In genomic region chr4:155109471-155109870, GRCm38 (mm10) we compare ENCODE assay signal across 24 mouse cellular contexts. TPM values are rescaled to one million over a fixed set of nuclear protein-coding genes. Genes with fewer than 3 reads are reported as not detected.
DNase-seq lines count a peak whose midpoint lies in the region; ATAC-seq and TF ChIP-seq lines count a peak whose summit lies in the region.
"Had no signal": no experiment of that assay in that cellular context is flagged by ENCODE, and none has a peak within 500 bp of the region (broad histone marks: within the 10 kb centered on the region; RNA-seq: fewer than 3 reads in every experiment).

No protein-coding gene starts in this region.

- no peak for TF ChIP-seq CTCF in intestine, postnatal 0 days (IDR thresholded peaks at IDR 0.05; ENCODE audit: low read depth)
- TF ChIP-seq CTCF in lung, adult 2 months (IDR thresholded peaks at IDR 0.05; ENCODE audit: insufficient read depth, low read length), result no peak
- no peak for TF ChIP-seq CTCF in thymus, adult 2 months (IDR thresholded peaks at IDR 0.05; ENCODE audit: borderline replicate concordance, control insufficient read depth, extremely low read depth, insufficient read depth, low read length, poor library complexity)

- H3K4me2 ChIP-seq in intestine, embryonic 16.5 days (ENCODE audit: low read depth, low read length), result no peak overlapping the region
- no peak overlapping the region for H3K4me2 ChIP-seq in intestine, postnatal 0 days (replicated peaks; ENCODE audit: low read depth)
- no peak overlapping the region for H3K4me2 ChIP-seq in lung, embryonic 16.5 days (ENCODE audit: low read depth, low read length)
- no peak overlapping the region; the same call in 1 of the 2 replicates for H3K4me2 ChIP-seq in limb, embryonic 14.5 days (replicated peaks; ENCODE audit: low read depth, low read length, severe bottlenecking)
- H3K4me2 ChIP-seq: hindbrain, embryonic 15.5 days; liver, embryonic 11.5 days had no signal

- DNase-seq in lung, adult 2 months, result no peak
- DNase-seq in limb, embryonic 10.5 days (ENCODE audit: low spot score), result no peak
- DNase-seq in limb, embryonic 14.5 days (ENCODE audit: low spot score), result peak; percentile 20
- DNase-seq in thymus, adult 2 months, result no peak
- DNase-seq in cerebellum, adult 8-10 months, result no peak
- DNase-seq: adrenal gland, adult 8-10 months; B cell, adult 2 months; cerebellum, adult 2 months; cerebellum, postnatal 25 days; gastrocnemius, postnatal 10 days; heart, postnatal 4 days; kidney, adult 9 months; kidney, postnatal 4 days; lung, postnatal 14 days; right cerebral cortex, postnatal 4 days; thymus, postnatal 14 days had no signal

- WGBS in intestine, embryonic 16.5 days, result 56% methylated on average over 5 of the region's 5 CpGs
- WGBS in intestine, postnatal 0 days, result 62% methylated on average over 5 of the region's 5 CpGs
- 46% methylated on average over 5 of the region's 5 CpGs for WGBS in lung, embryonic 16.5 days
- WGBS in lung, adult 2 months, result 63% methylated on average over 5 of the region's 5 CpGs
- 78% methylated on average over 5 of the region's 5 CpGs for WGBS in limb, embryonic 10.5 days
- WGBS in limb, embryonic 14.5 days, result 24% methylated on average over 5 of the region's 5 CpGs
- 96% methylated on average over 5 of the region's 5 CpGs for WGBS in thymus, adult 2 months

- no peak for TF ChIP-seq POLR2A in lung, adult 2 months (IDR thresholded peaks at IDR 0.05; ENCODE audit: borderline replicate concordance, extremely low read depth, low read depth, low read length)
- TF ChIP-seq POLR2A in limb, embryonic 14.5 days (IDR thresholded peaks at IDR 0.05; ENCODE audit: borderline replicate concordance, extremely low read depth, insufficient read depth, insufficient read length), result no peak
- no peak for TF ChIP-seq POLR2A in thymus, adult 2 months (IDR thresholded peaks at IDR 0.05; ENCODE audit: control insufficient read depth, extremely low read depth, insufficient read depth, low read length, poor library complexity)

- peaks cover 7% of the 10 kb centered on the region for H3K4me1 ChIP-seq in intestine, embryonic 16.5 days (ENCODE audit: control insufficient read depth, insufficient read depth, low read length)
- 0 out of 2 replicates have a peak, but pooled peaks cover 4% of the 10 kb centered on the region for H3K4me1 ChIP-seq in intestine, postnatal 0 days (replicated peaks; ENCODE audit: control insufficient read depth, insufficient read depth, low read length)
- H3K4me1 ChIP-seq in lung, embryonic 16.5 days (replicated peaks; ENCODE audit: control insufficient read depth, insufficient read depth, low read length), result peaks cover 9% of the 10 kb centered on the region
- H3K4me1 ChIP-seq in lung, adult 2 months (ENCODE audit: control insufficient read depth, insufficient read depth, low read length), result no peaks in the 10 kb centered on the region
- H3K4me1 ChIP-seq in limb, embryonic 10.5 days, result peaks cover 26% of the 10 kb centered on the region
- peaks cover 29% of the 10 kb centered on the region for H3K4me1 ChIP-seq in limb, embryonic 14.5 days (ENCODE audit: control insufficient read depth, insufficient read depth, low read length)
- no peaks in the 10 kb centered on the region for H3K4me1 ChIP-seq in thymus, adult 2 months (replicated peaks; ENCODE audit: control insufficient read depth, insufficient read depth, low read length)
- H3K4me1 ChIP-seq: hindbrain, embryonic 15.5 days had no signal

- no peaks in the 10 kb centered on the region for H3K27me3 ChIP-seq in intestine, embryonic 16.5 days (replicated peaks; ENCODE audit: control insufficient read depth, insufficient read depth, low read length)
- no peaks in the 10 kb centered on the region for H3K27me3 ChIP-seq in intestine, postnatal 0 days (replicated peaks; ENCODE audit: control insufficient read depth, insufficient read depth, low read length)
- no peaks in the 10 kb centered on the region for H3K27me3 ChIP-seq in lung, embryonic 16.5 days (ENCODE audit: control insufficient read depth, insufficient read depth, low read depth, low read length)
- H3K27me3 ChIP-seq in limb, embryonic 10.5 days (ENCODE audit: low read depth, poor library complexity, severe bottlenecking), result no peaks in the 10 kb centered on the region
- H3K27me3 ChIP-seq in limb, embryonic 14.5 days (ENCODE audit: control insufficient read depth, insufficient read depth, low read length), result no peaks in the 10 kb centered on the region
- no peaks in the 10 kb centered on the region for H3K27me3 ChIP-seq in thymus, adult 2 months (ENCODE audit: control insufficient read depth, insufficient read depth, low read length)
- H3K27me3 ChIP-seq: hindbrain, embryonic 15.5 days had no signal

- H3K36me3 ChIP-seq in intestine, embryonic 16.5 days (ENCODE audit: control insufficient read depth, insufficient read depth, low read length), result no peaks in the 10 kb centered on the region
- H3K36me3 ChIP-seq in intestine, postnatal 0 days (ENCODE audit: control insufficient read depth, insufficient read depth), result no peaks in the 10 kb centered on the region
- no peaks in the 10 kb centered on the region for H3K36me3 ChIP-seq in lung, embryonic 16.5 days (ENCODE audit: control insufficient read depth, insufficient read depth, low read length)
- H3K36me3 ChIP-seq in limb, embryonic 10.5 days, result no peaks in the 10 kb centered on the region
- no peaks in the 10 kb centered on the region for H3K36me3 ChIP-seq in limb, embryonic 14.5 days (ENCODE audit: control insufficient read depth, insufficient read depth, low read length)
- H3K36me3 ChIP-seq in thymus, adult 2 months (ENCODE audit: control insufficient read depth, insufficient read depth, low read length), result no peaks in the 10 kb centered on the region
- H3K36me3 ChIP-seq: hindbrain, embryonic 15.5 days had no signal

- H3K9ac ChIP-seq in intestine, embryonic 16.5 days (ENCODE audit: low read depth, low read length), result no peak overlapping the region; the same call in 1 of the 2 replicates
- no peak overlapping the region for H3K9ac ChIP-seq in intestine, postnatal 0 days (ENCODE audit: low read depth, low read length)
- 0 out of 2 replicates have a peak overlapping the region, but pooled peaks have one; percentile 21 for H3K9ac ChIP-seq in lung, embryonic 16.5 days (ENCODE audit: low read length)
- 0 out of 2 replicates have a peak overlapping the region, but pooled peaks have one; percentile 9 for H3K9ac ChIP-seq in limb, embryonic 14.5 days (ENCODE audit: low read depth, low read length, severe bottlenecking)
- H3K9ac ChIP-seq: hindbrain, embryonic 15.5 days had no signal

- H3K4me3 ChIP-seq in intestine, embryonic 16.5 days (ENCODE audit: low read length), result no peak overlapping the region
- H3K4me3 ChIP-seq in intestine, postnatal 0 days (ENCODE audit: low read depth, low read length), result no peak overlapping the region
- H3K4me3 ChIP-seq in lung, embryonic 16.5 days (ENCODE audit: low read length), result no peak overlapping the region
- H3K4me3 ChIP-seq in lung, adult 2 months (replicated peaks; ENCODE audit: extremely low read depth, low read depth, low read length), result no peak overlapping the region
- H3K4me3 ChIP-seq in limb, embryonic 10.5 days, result no peak overlapping the region
- no peak overlapping the region for H3K4me3 ChIP-seq in limb, embryonic 14.5 days (replicated peaks; ENCODE audit: low read length)
- H3K4me3 ChIP-seq in thymus, adult 2 months (ENCODE audit: control insufficient read depth, insufficient read depth, low read length), result no peak overlapping the region
- H3K4me3 ChIP-seq: hindbrain, embryonic 15.5 days had no signal

- no peak for ATAC-seq in intestine, embryonic 16.5 days
- ATAC-seq in intestine, postnatal 0 days, result no peak
- ATAC-seq in lung, embryonic 16.5 days (ENCODE audit: low read depth), result no peak
- no peak for ATAC-seq in limb, embryonic 14.5 days (ENCODE audit: low FRiP score, low read depth)
- ATAC-seq: forebrain, embryonic 16.5 days; inflammation-experienced regulatory T-cells, adult 6 months; midbrain, embryonic 16.5 days had no signal

- H3K9me3 ChIP-seq in intestine, embryonic 16.5 days (ENCODE audit: control insufficient read depth, low read length), result no peaks in the 10 kb centered on the region
- no peaks in the 10 kb centered on the region for H3K9me3 ChIP-seq in intestine, postnatal 0 days (ENCODE audit: control insufficient read depth)
- no peaks in the 10 kb centered on the region for H3K9me3 ChIP-seq in lung, embryonic 16.5 days (ENCODE audit: control insufficient read depth, low read length)
- H3K9me3 ChIP-seq in limb, embryonic 10.5 days (replicated peaks), result no peaks in the 10 kb centered on the region
- no peaks in the 10 kb centered on the region for H3K9me3 ChIP-seq in limb, embryonic 14.5 days (ENCODE audit: control insufficient read depth, low read length)
- H3K9me3 ChIP-seq: hindbrain, embryonic 15.5 days had no signal

- H3K27ac ChIP-seq in intestine, embryonic 16.5 days (ENCODE audit: low read length), result 0 out of 2 replicates have a peak overlapping the region, but pooled peaks have one; percentile 2
- H3K27ac ChIP-seq in intestine, postnatal 0 days (ENCODE audit: low read depth, low read length), result no peak overlapping the region
- no peak overlapping the region for H3K27ac ChIP-seq in lung, embryonic 16.5 days (ENCODE audit: low read length)
- H3K27ac ChIP-seq in limb, embryonic 10.5 days, result peak overlapping the region; percentile 56
- H3K27ac ChIP-seq in limb, embryonic 14.5 days (replicated peaks; ENCODE audit: low read depth, low read length), result peak overlapping the region; percentile 55
- H3K27ac ChIP-seq in thymus, adult 2 months (ENCODE audit: control insufficient read depth, insufficient read depth, low read length), result no peak overlapping the region
- H3K27ac ChIP-seq: hindbrain, embryonic 15.5 days had no signal

RNA-seq across cellular contexts. Expression of gene Morn1, which starts 23.1 kb away (rescaled TPM):
- polyA plus RNA-seq in intestine, embryonic 16.5 days (2015; fragmentation: Nextera tagmentation; extraction: Ambion mirVana), result 3.6 and 4.3 TPM in 2 replicates
- polyA plus RNA-seq in intestine, postnatal 0 days (2015; fragmentation: Nextera tagmentation; extraction: Ambion mirVana), result 1.8 and 2.2 TPM in 2 replicates
- 6.3 and 6.9 TPM in 2 replicates for polyA plus RNA-seq in lung, embryonic 16.5 days (2015; fragmentation: Nextera tagmentation; extraction: Ambion mirVana)
- polyA plus RNA-seq in lung, adult 2 months (2012; rRNA removed), result 14.2 and 15.5 TPM in 2 replicates
- 3.5 and 6.5 TPM in 2 replicates for polyA plus RNA-seq in limb, embryonic 10.5 days (2016; fragmentation: Nextera tagmentation; extraction: Ambion mirVana)
- 6.5 and 7.9 TPM in 2 replicates for polyA plus RNA-seq in limb, embryonic 14.5 days (2012; rRNA removed)
- 4.5 and 4.7 TPM in 2 replicates for polyA plus RNA-seq in limb, embryonic 14.5 days (2014; fragmentation: Nextera tagmentation; extraction: Ambion mirVana)
- polyA plus RNA-seq in thymus, adult 2 months (2012; rRNA removed), result 3.8 and 5.0 TPM in 2 replicates

RNA-seq across cellular contexts. Expression of gene Rer1, which starts 23.3 kb away (rescaled TPM):
- polyA plus RNA-seq in intestine, embryonic 16.5 days (2015; fragmentation: Nextera tagmentation; extraction: Ambion mirVana), result 211 and 216 TPM in 2 replicates
- 277 and 297 TPM in 2 replicates for polyA plus RNA-seq in intestine, postnatal 0 days (2015; fragmentation: Nextera tagmentation; extraction: Ambion mirVana)
- 150 and 157 TPM in 2 replicates for polyA plus RNA-seq in lung, embryonic 16.5 days (2015; fragmentation: Nextera tagmentation; extraction: Ambion mirVana)
- 76.1 and 85.9 TPM in 2 replicates for polyA plus RNA-seq in lung, adult 2 months (2012; rRNA removed)
- 133 and 142 TPM in 2 replicates for polyA plus RNA-seq in limb, embryonic 10.5 days (2016; fragmentation: Nextera tagmentation; extraction: Ambion mirVana)
- polyA plus RNA-seq in limb, embryonic 14.5 days (2012; rRNA removed), result 121 and 129 TPM in 2 replicates
- polyA plus RNA-seq in limb, embryonic 14.5 days (2014; fragmentation: Nextera tagmentation; extraction: Ambion mirVana), result 173 and 175 TPM in 2 replicates
- 107 and 111 TPM in 2 replicates for polyA plus RNA-seq in thymus, adult 2 months (2012; rRNA removed)

RNA-seq across cellular contexts. Expression of gene Pex10, which starts 42.7 kb away (rescaled TPM):
- 28.9 and 30.5 TPM in 2 replicates for polyA plus RNA-seq in intestine, embryonic 16.5 days (2015; fragmentation: Nextera tagmentation; extraction: Ambion mirVana)
- polyA plus RNA-seq in intestine, postnatal 0 days (2015; fragmentation: Nextera tagmentation; extraction: Ambion mirVana), result 11.7 and 12.9 TPM in 2 replicates
- 26.8 and 27.4 TPM in 2 replicates for polyA plus RNA-seq in lung, embryonic 16.5 days (2015; fragmentation: Nextera tagmentation; extraction: Ambion mirVana)
- polyA plus RNA-seq in lung, adult 2 months (2012; rRNA removed), result 20.8 and 23.7 TPM in 2 replicates
- polyA plus RNA-seq in limb, embryonic 10.5 days (2016; fragmentation: Nextera tagmentation; extraction: Ambion mirVana), result 23.8 and 26.0 TPM in 2 replicates
- polyA plus RNA-seq in limb, embryonic 14.5 days (2012; rRNA removed), result 24.4 and 28.0 TPM in 2 replicates
- polyA plus RNA-seq in limb, embryonic 14.5 days (2014; fragmentation: Nextera tagmentation; extraction: Ambion mirVana), result 6.7 and 9.0 TPM in 2 replicates
- 32.8 and 38.0 TPM in 2 replicates for polyA plus RNA-seq in thymus, adult 2 months (2012; rRNA removed)

RNA-seq across cellular contexts. Expression of gene Plch2, which starts 52.9 kb away (rescaled TPM):
- 19.8 and 22.9 TPM in 2 replicates for polyA plus RNA-seq in intestine, embryonic 16.5 days (2015; fragmentation: Nextera tagmentation; extraction: Ambion mirVana)
- 5.3 and 5.7 TPM in 2 replicates for polyA plus RNA-seq in intestine, postnatal 0 days (2015; fragmentation: Nextera tagmentation; extraction: Ambion mirVana)
- 11.4 and 14.9 TPM in 2 replicates for polyA plus RNA-seq in lung, embryonic 16.5 days (2015; fragmentation: Nextera tagmentation; extraction: Ambion mirVana)
- polyA plus RNA-seq in lung, adult 2 months (2012; rRNA removed), result 15.1 and 23.9 TPM in 2 replicates
- 1.5 and 1.8 TPM in 2 replicates for polyA plus RNA-seq in limb, embryonic 10.5 days (2016; fragmentation: Nextera tagmentation; extraction: Ambion mirVana)
- 11.4 and 15.1 TPM in 2 replicates for polyA plus RNA-seq in limb, embryonic 14.5 days (2012; rRNA removed)
- 9.9 and 10.6 TPM in 2 replicates for polyA plus RNA-seq in limb, embryonic 14.5 days (2014; fragmentation: Nextera tagmentation; extraction: Ambion mirVana)
- 7.6 and 10.0 TPM in 2 replicates for polyA plus RNA-seq in thymus, adult 2 months (2012; rRNA removed)
- polyA plus RNA-seq: inflammation-experienced regulatory T-cells, adult 6 months had no signal

Comparison
In these comparisons a context has a peak if more than half of its experiments do, and no peak if none do; other contexts are left out.
1. H3K27ac ChIP-seq: peak in intestine, embryonic 16.5 days (single experiment), limb, embryonic 10.5 days (single experiment) and limb, embryonic 14.5 days (single experiment); none in intestine, postnatal 0 days (single experiment), lung, embryonic 16.5 days (single experiment) and thymus, adult 2 months (single experiment).
2. H3K9ac ChIP-seq: peak in lung, embryonic 16.5 days (single experiment) and limb, embryonic 14.5 days (single experiment); none in intestine, embryonic 16.5 days (single experiment) and intestine, postnatal 0 days (single experiment).